Mouse (Mus musculus) myocyte (in vitro differentiated cells): Measurements from ENCODE around the gene Fcgr3. TPM values are rescaled to one million over a fixed set of nuclear protein-coding genes. Genes with fewer than 3 reads are reported as not detected.
A peak's percentile ranks its signal among the peaks of the same experiment; 100 is the strongest.

Source experiments
- H3K27me3 ChIP-seq: one replicate; pipeline ENCODE4 v1.6.1; 2011; ENCODE audit not compliant: control insufficient read depth, insufficient read depth, insufficient read length
- H3K36me3 ChIP-seq: one replicate; pipeline ENCODE4 v1.6.1; 2011; ENCODE audit not compliant: control insufficient read depth, insufficient read depth
- H3K4me2 ChIP-seq: one replicate; pipeline ENCODE4 v1.6.1; 2011; ENCODE audit warnings: low read depth, control low read depth
- H3K4me3 ChIP-seq: one replicate; pipeline ENCODE4 v1.5.1; 2011; ENCODE audit warnings: mild to moderate bottlenecking, control low read depth, moderate library complexity
- H3K79me2 ChIP-seq: one replicate; pipeline ENCODE4 v1.6.1; 2011; ENCODE audit not compliant: control insufficient read depth, insufficient read depth
- H3ac ChIP-seq: one replicate; pipeline ENCODE4 v1.6.1; 2011; ENCODE audit not compliant: control insufficient read depth, insufficient read length
- CEBPB ChIP-seq: IDR thresholded peaks from 2 replicates; pipeline ENCODE4 v1.6.1; 2011; ENCODE audit warnings: mild to moderate bottlenecking, moderate library complexity; ENCODE audit not compliant: poor library complexity, insufficient read depth, severe bottlenecking
- E2F4 ChIP-seq: IDR thresholded peaks from one replicate; pipeline ENCODE4 v1.6.1; 2011; ENCODE audit warnings: mild to moderate bottlenecking, control low read depth, moderate library complexity; ENCODE audit not compliant: insufficient read depth
- MAX ChIP-seq: IDR thresholded peaks from one replicate; pipeline ENCODE4 v1.6.1; 2011; ENCODE audit warnings: low read depth, mild to moderate bottlenecking, control low read depth
- MYOD1 ChIP-seq, 3 experiments: IDR thresholded peaks; one replicate each; pipeline ENCODE4 v1.6.1; 2011; ENCODE audit warnings: control low read depth in 2 of 3, low read depth in 2 of 3, mild to moderate bottlenecking in 2 of 3, moderate library complexity in 1 of 3; ENCODE audit not compliant: insufficient read length in 2 of 3, control insufficient read depth in 1 of 3
- MYOG ChIP-seq, 3 experiments: IDR thresholded peaks; one replicate each; pipeline ENCODE4 v1.6.1; 2011; ENCODE audit warnings: control low read depth in 2 of 3, low read depth in 2 of 3, mild to moderate bottlenecking in 2 of 3; ENCODE audit not compliant: insufficient read length in 2 of 3, control insufficient read depth in 1 of 3, insufficient read depth in 1 of 3
- POLR2A ChIP-seq: IDR thresholded peaks from one replicate; pipeline ENCODE4 v1.6.1; 2011; ENCODE audit warnings: low read depth, mild to moderate bottlenecking, control low read depth, moderate library complexity; ENCODE audit not compliant: insufficient read length
- POLR2AphosphoS2 ChIP-seq: IDR thresholded peaks from one replicate; pipeline ENCODE4 v1.6.1; 2011; ENCODE audit warnings: low read depth, control low read depth; ENCODE audit not compliant: insufficient read length
- REST ChIP-seq: IDR thresholded peaks from one replicate; pipeline ENCODE4 v1.6.1; 2011; ENCODE audit warnings: mild to moderate bottlenecking, control low read depth, moderate library complexity; ENCODE audit not compliant: insufficient read depth, insufficient read length
- SRF ChIP-seq: IDR thresholded peaks from one replicate; pipeline ENCODE4 v1.6.1; 2011; ENCODE audit warnings: low read depth; ENCODE audit not compliant: control insufficient read depth, insufficient read length
- TCF12 ChIP-seq: IDR thresholded peaks from one replicate; pipeline ENCODE4 v1.6.1; 2011; ENCODE audit warnings: mild to moderate bottlenecking, control low read depth; ENCODE audit not compliant: poor library complexity, insufficient read depth, severe bottlenecking
- TCF3 ChIP-seq: IDR thresholded peaks from one replicate; pipeline ENCODE4 v1.6.1; 2011; ENCODE audit warnings: low read depth, control low read depth; ENCODE audit not compliant: insufficient read length
- USF1 ChIP-seq: IDR thresholded peaks from one replicate; pipeline ENCODE4 v1.6.1; 2011; ENCODE audit warnings: low read depth, mild to moderate bottlenecking, control low read depth, moderate library complexity
- polyA plus RNA-seq: library from polyadenylated mRNA; unstranded; fragments of >200 nt; fragmentation: generic; extraction: Trizol; gene quantifications from one replicate; pipeline ENCODE4 v1.2.1, GENCODE M21; 2012; ENCODE audit warnings: missing spikeins

The Fcgr3 gene
- polyA plus RNA-seq, 1 experiment = 0.05 TPM

DNA sequence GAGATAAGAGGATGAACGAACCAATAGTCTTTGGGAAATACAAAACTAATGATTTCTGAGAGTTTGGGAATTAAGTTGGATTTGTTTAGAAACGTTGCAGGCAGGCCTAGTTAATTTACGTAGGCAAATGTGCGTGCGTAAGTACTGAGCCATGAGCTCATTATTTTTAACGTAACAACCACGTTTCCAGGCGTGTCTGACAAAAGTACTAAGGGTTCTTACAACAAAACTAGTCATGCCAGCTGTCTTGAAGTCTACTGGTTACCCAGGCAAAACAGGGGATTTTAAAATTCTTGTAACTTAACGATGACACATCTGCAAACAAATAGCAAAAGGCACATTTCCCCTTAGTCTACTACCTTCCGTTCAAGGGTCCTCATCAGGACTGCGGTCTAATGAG is 30.5 kb downstream of the Fcgr3 start:
- Histone ChIP-seq H3ac (no peak overlapping the region), H3K36me3 (no peaks in the 10 kb centered on the region), H3K4me2 (peak overlapping the region; percentile 99), H3K79me2 (no peaks in the 10 kb centered on the region), H3K4me3 (peak overlapping the region; percentile 43), H3K27me3 (no peaks in the 10 kb centered on the region)
- TF ChIP-seq TCF12 (no peak), POLR2AphosphoS2 (no peak), CEBPB (no peak), POLR2A (no peak), SRF (no peak), MYOG (IDR thresholded peaks at IDR 0.05; ENCODE audit: control insufficient read depth in 1 of 3, insufficient read depth in 1 of 3, insufficient read length in 2 of 3, low read depth in 2 of 3) (no peak), REST (no peak), MAX (no peak), TCF3 (no peak), E2F4 (no peak), USF1 (no peak), MYOD1 (IDR thresholded peaks at IDR 0.05; ENCODE audit: control insufficient read depth in 1 of 3, insufficient read length in 2 of 3, low read depth in 2 of 3) (no peak)

- peak overlapping the region; percentile 43 for H3K4me3 ChIP-seq
- TF ChIP-seq CEBPB (peak; percentile 68; the same call in 1 of the 2 replicates), REST (no peak), E2F4 (no peak), SRF (no peak), MYOD1 (IDR thresholded peaks at IDR 0.05; ENCODE audit: control insufficient read depth in 1 of 3, insufficient read length in 2 of 3, low read depth in 2 of 3) (no peak), USF1 (no peak), TCF3 (no peak), POLR2A (no peak)
- H3K79me2 ChIP-seq = no peaks in the 10 kb centered on the region
- no peak overlapping the region for H3ac ChIP-seq
- no peaks in the 10 kb centered on the region for H3K36me3 ChIP-seq
- H3K4me2 ChIP-seq = peak overlapping the region; percentile 99
- no peaks in the 10 kb centered on the region for H3K27me3 ChIP-seq
Observed at GRCm38 (mm10) chr1:171033756-171034155, 31.0 kb downstream of the Fcgr3 start.

GRCm38 (mm10) chr1:171033196-171033595 is 31.5 kb downstream of the Fcgr3 start:
- TF ChIP-seq USF1 (peak; percentile 30), POLR2AphosphoS2 (no peak), MAX (no peak)

GRCm38 (mm10) chr1:171032691-171033090 is 32.0 kb downstream of the Fcgr3 start:
- H3K4me2 ChIP-seq = peak overlapping the region; percentile 99
- no peaks in the 10 kb centered on the region for H3K79me2 ChIP-seq
- peak overlapping the region; percentile 43 for H3K4me3 ChIP-seq
- TF ChIP-seq USF1 (no peak), E2F4 (no peak), MAX (no peak)
- no peaks in the 10 kb centered on the region for H3K36me3 ChIP-seq
- no peak overlapping the region for H3ac ChIP-seq
- no peaks in the 10 kb centered on the region for H3K27me3 ChIP-seq

More at GRCm38 (mm10) chr1:171033196-171033595, 31.5 kb downstream of the Fcgr3 start:
- no peak overlapping the region for H3ac ChIP-seq
- peak overlapping the region; percentile 99 for H3K4me2 ChIP-seq
- no peaks in the 10 kb centered on the region for H3K27me3 ChIP-seq
- H3K79me2 ChIP-seq = no peaks in the 10 kb centered on the region
- no peaks in the 10 kb centered on the region for H3K36me3 ChIP-seq
- peak overlapping the region; percentile 43 for H3K4me3 ChIP-seq

DNA sequence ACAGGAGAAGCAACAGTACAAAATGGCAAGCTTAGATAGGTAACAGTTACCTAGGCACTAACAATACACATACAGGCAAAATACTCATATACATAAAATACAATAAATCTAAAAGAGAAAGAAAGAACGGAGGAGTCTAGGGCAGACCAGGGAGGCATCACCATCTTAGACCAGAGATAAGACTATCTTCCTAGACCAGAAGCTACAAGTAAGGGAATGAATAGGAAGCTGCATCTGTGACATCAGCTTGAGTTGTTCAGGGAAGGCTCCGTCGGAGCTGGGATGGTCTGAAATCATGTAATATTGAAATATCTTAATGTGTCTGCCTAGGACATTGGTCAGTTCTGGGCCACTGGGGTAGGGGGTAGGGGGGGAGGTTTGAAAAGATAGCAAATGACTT is 33.0 kb downstream of the Fcgr3 start:
- Histone ChIP-seq H3K79me2 (no peaks in the 10 kb centered on the region), H3K27me3 (no peaks in the 10 kb centered on the region), H3K4me2 (no peak overlapping the region), H3ac (no peak overlapping the region), H3K4me3 (no peak overlapping the region), H3K36me3 (no peaks in the 10 kb centered on the region)
- TF ChIP-seq MYOD1 (IDR thresholded peaks at IDR 0.05; ENCODE audit: control insufficient read depth in 1 of 3, insufficient read length in 2 of 3, low read depth in 2 of 3) = no peak

GRCm38 (mm10) chr1:171019311-171019950 is 45.3 kb downstream of the Fcgr3 start:
- no peak overlapping the region for H3K4me3 ChIP-seq
- H3K27me3 ChIP-seq = no peaks in the 10 kb centered on the region
- H3K36me3 ChIP-seq = no peaks in the 10 kb centered on the region
- peak in 1 of 3 experiments; percentile 13 for TF ChIP-seq MYOG (IDR thresholded peaks at IDR 0.05; ENCODE audit: control insufficient read depth in 1 of 3, insufficient read depth in 1 of 3, insufficient read length in 2 of 3, low read depth in 2 of 3)
- TF ChIP-seq MYOD1 (IDR thresholded peaks at IDR 0.05; ENCODE audit: control insufficient read depth in 1 of 3, insufficient read length in 2 of 3, low read depth in 2 of 3) = peak; percentile 48 to 88 (median 83)
- TF ChIP-seq USF1 = no peak
- TF ChIP-seq POLR2A = no peak
- no peak for TF ChIP-seq MAX
- no peak for TF ChIP-seq SRF
- TF ChIP-seq CEBPB = no peak
- no peak for TF ChIP-seq E2F4
- no peak for TF ChIP-seq REST
- no peak for TF ChIP-seq POLR2AphosphoS2
- TF ChIP-seq TCF3 = no peak
- TF ChIP-seq TCF12 = peak; percentile 25
- peak overlapping the region; percentile 66 for H3K4me2 ChIP-seq
- no peak overlapping the region for H3ac ChIP-seq
- no peaks in the 10 kb centered on the region for H3K79me2 ChIP-seq
